Mouse (Mus musculus) E14TG2a.4 (cell line): ENCODE data around the gene Syvn1.
A peak's percentile ranks its signal among the peaks of the same experiment; 100 is the strongest.

Source experiments
- H3K27me3 ChIP-seq: 2 replicates; pipeline ENCODE4 v1.6.1; 2014; ENCODE audit warnings: low read length, control low read depth; ENCODE audit not compliant: insufficient read depth
- H3K36me3 ChIP-seq: 2 replicates; pipeline ENCODE4 v1.6.1; 2014; ENCODE audit warnings: low read length, control low read depth; ENCODE audit not compliant: insufficient read depth
- H3K4me1 ChIP-seq: replicated peaks from 2 replicates; pipeline ENCODE4 v1.6.1; 2014; ENCODE audit warnings: low read depth, low read length, control low read depth
- H3K4me3 ChIP-seq: replicated peaks from 2 replicates; pipeline ENCODE4 v1.5.1; 2014; ENCODE audit warnings: mild to moderate bottlenecking, low read length
- H3K9me3 ChIP-seq: 2 replicates; pipeline ENCODE4 v1.6.1; 2014; ENCODE audit warnings: low read length, control low read depth
- CTCF ChIP-seq: conservative IDR thresholded peaks from 2 replicates; pipeline ENCODE4 v1.5.1; 2014; ENCODE audit warnings: low read length
- NANOG ChIP-seq: IDR thresholded peaks from 2 replicates; pipeline ENCODE4 v1.6.1; 2014; ENCODE audit warnings: borderline replicate concordance, low read length, mixed read lengths
- POU5F1 ChIP-seq: IDR thresholded peaks from 2 replicates; pipeline ENCODE4 v1.6.1; 2014; ENCODE audit warnings: low read length, borderline replicate concordance

Gene Syvn1

GRCm38 (mm10) chr19:6046294-6047153, at the start of gene Syvn1:
Syvn1 (plus strand) TSS chr19:6046576.
- H3K4me3 ChIP-seq = peak within 1 kb of the TSS; percentile 96
- peaks cover 40% of the 10 kb centered on the region for H3K36me3 ChIP-seq
- TF ChIP-seq POU5F1 (no peak), NANOG (no peak), CTCF (no peak)
- H3K4me1 ChIP-seq = peaks cover 55% of the 10 kb centered on the region
- H3K9me3 ChIP-seq = no peaks in the 10 kb centered on the region
- no peaks in the 10 kb centered on the region for H3K27me3 ChIP-seq

- H3K9me3 ChIP-seq = no peaks in the 10 kb centered on the region
- no peaks in the 10 kb centered on the region for H3K27me3 ChIP-seq
- no peak overlapping the region for H3K4me3 ChIP-seq
- TF ChIP-seq CTCF = peak; percentile 62
- TF ChIP-seq POU5F1 = no peak
- peaks cover 26% of the 10 kb centered on the region for H3K4me1 ChIP-seq
- peaks cover 38% of the 10 kb centered on the region for H3K36me3 ChIP-seq
Observed at GRCm38 (mm10) chr19:5998180-5998579, 48.2 kb upstream of the Syvn1 start.

GRCm38 (mm10) chr19:5999969-6000368, 46.4 kb upstream of the Syvn1 start:
- H3K9me3 ChIP-seq = no peaks in the 10 kb centered on the region
- peaks cover 26% of the 10 kb centered on the region for H3K36me3 ChIP-seq
- H3K4me1 ChIP-seq = peaks cover 24% of the 10 kb centered on the region
- TF ChIP-seq POU5F1 = no peak
- TF ChIP-seq CTCF = no peak
- TF ChIP-seq NANOG = no peak
- H3K4me3 ChIP-seq = no peak overlapping the region
- no peaks in the 10 kb centered on the region for H3K27me3 ChIP-seq

GRCm38 (mm10) chr19:6005541-6005940, 40.8 kb upstream of the Syvn1 start:
- Histone ChIP-seq H3K27me3 (no peaks in the 10 kb centered on the region), H3K36me3 (peaks cover 17% of the 10 kb centered on the region), H3K4me3 (no peak overlapping the region), H3K9me3 (no peaks in the 10 kb centered on the region), H3K4me1 (peaks cover 58% of the 10 kb centered on the region)
- TF ChIP-seq POU5F1 = no peak
- TF ChIP-seq NANOG = no peak

GRCm38 (mm10) chr19:6007013-6007412, 39.4 kb upstream of the Syvn1 start:
- peaks cover 67% of the 10 kb centered on the region for H3K4me1 ChIP-seq
- no peaks in the 10 kb centered on the region for H3K27me3 ChIP-seq
- TF ChIP-seq NANOG (no peak), POU5F1 (no peak), CTCF (no peak)
- no peak overlapping the region for H3K4me3 ChIP-seq
- no peaks in the 10 kb centered on the region for H3K9me3 ChIP-seq
- peaks cover 13% of the 10 kb centered on the region for H3K36me3 ChIP-seq

GRCm38 (mm10) chr19:6009137-6009536, 37.2 kb upstream of the Syvn1 start:
- TF ChIP-seq POU5F1 = peak; percentile 53; the same call in 1 of the 2 replicates
- peak; percentile 9; the same call in 1 of the 2 replicates for TF ChIP-seq NANOG
- no peak for TF ChIP-seq CTCF
- H3K4me3 ChIP-seq = peak overlapping the region; percentile 55
- peaks cover 16% of the 10 kb centered on the region for H3K27me3 ChIP-seq
- H3K36me3 ChIP-seq = peaks cover 22% of the 10 kb centered on the region
- H3K9me3 ChIP-seq = no peaks in the 10 kb centered on the region
- peaks cover 72% of the 10 kb centered on the region for H3K4me1 ChIP-seq

GRCm38 (mm10) chr19:6013691-6014090, 32.7 kb upstream of the Syvn1 start:
- Histone ChIP-seq H3K9me3 (no peaks in the 10 kb centered on the region), H3K36me3 (peaks cover 9% of the 10 kb centered on the region; the same call in 1 of the 2 replicates), H3K4me1 (peaks cover 82% of the 10 kb centered on the region), H3K27me3 (peaks cover 27% of the 10 kb centered on the region), H3K4me3 (peak overlapping the region; percentile 80)
- no peak for TF ChIP-seq NANOG
- no peak for TF ChIP-seq CTCF
- TF ChIP-seq POU5F1 = no peak

GRCm38 (mm10) chr19:6014991-6015510, 31.3 kb upstream of the Syvn1 start:
- Histone ChIP-seq H3K9me3 (no peaks in the 10 kb centered on the region), H3K27me3 (peaks cover 27% of the 10 kb centered on the region)
- TF ChIP-seq NANOG (no peak), POU5F1 (no peak), CTCF (no peak)

More at GRCm38 (mm10) chr19:6014991-6015510, 31.3 kb upstream of the Syvn1 start:
- Histone ChIP-seq H3K36me3 (peaks cover 9% of the 10 kb centered on the region; the same call in 1 of the 2 replicates), H3K4me3 (peak overlapping the region; percentile 80), H3K4me1 (peaks cover 82% of the 10 kb centered on the region)
